Mouse (Mus musculus) hindbrain, postnatal 0 days (tissue): ENCODE data around the gene Slfn5. TPM values are rescaled to one million over a fixed set of nuclear protein-coding genes. Genes with fewer than 3 reads are reported as not detected.
A peak's percentile ranks its signal among the peaks of the same experiment; 100 is the strongest.
"Not testable (repeated sequence)": the region's sequence is repeated elsewhere in the genome, so short reads cannot be mapped to it uniquely, and the experiment has no call there.

Source experiments
- ATAC-seq: fragments of 200-750 bp; cut with Nextera tagmentation; 2 replicates; pipeline ENCODE4 v1.8.0; 2017; ENCODE audit warnings: mild to moderate bottlenecking, moderate TSS enrichment, moderate library complexity
- DNase-seq: peaks from one replicate; pipeline ENCODE4 v3.0.0-alpha.2; 2015; ENCODE audit warnings: low spot score
- H3K27ac ChIP-seq: fragments of 300-500 bp; sonication (generic); 2 replicates; pipeline ENCODE4 v1.5.1; 2014; ENCODE audit warnings: mild to moderate bottlenecking
- H3K27me3 ChIP-seq: fragments of 300-500 bp; sonication (generic); 2 replicates; pipeline ENCODE4 v1.6.1; 2014; ENCODE audit warnings: low read length, mixed read lengths; ENCODE audit not compliant: insufficient read depth
- H3K36me3 ChIP-seq: fragments of 300-500 bp; sonication (generic); 2 replicates; pipeline ENCODE4 v1.6.1; 2014; ENCODE audit warnings: low read length, mixed read lengths; ENCODE audit not compliant: insufficient read depth
- H3K4me1 ChIP-seq: fragments of 300-500 bp; sonication (generic); 2 replicates; pipeline ENCODE4 v1.6.1; 2014; ENCODE audit warnings: antibody characterized with exemption, low read length, mixed read lengths; ENCODE audit not compliant: insufficient read depth
- H3K4me2 ChIP-seq: fragments of 300-500 bp; sonication (generic); 2 replicates; pipeline ENCODE4 v1.6.1; 2014; ENCODE audit warnings: low read depth, mild to moderate bottlenecking, low read length, moderate library complexity, mixed read lengths
- H3K4me3 ChIP-seq: fragments of 300-500 bp; sonication (generic); 2 replicates; pipeline ENCODE4 v1.5.1; 2014; ENCODE audit warnings: low read length
- H3K9ac ChIP-seq: fragments of 300-500 bp; sonication (generic); replicated peaks from 2 replicates; pipeline ENCODE4 v1.6.1; 2014; ENCODE audit warnings: mild to moderate bottlenecking, low read length, moderate library complexity, mixed read lengths
- H3K9me3 ChIP-seq: fragments of 300-500 bp; sonication (generic); 2 replicates; pipeline ENCODE4 v1.6.1; 2016; ENCODE audit warnings: low read length, mixed read lengths
- CTCF ChIP-seq: IDR thresholded peaks from 2 replicates; pipeline ENCODE4 v1.5.1; 2016; ENCODE audit warnings: antibody characterized with exemption, control low read depth, low read depth
- WGBS: fragments of 180-500 bp; shearing (Covaris S2); extraction: QIAGEN DNeasy Blood & Tissue Kit; methylation state at CpG from one replicate; pipeline ENCODE4 v1.1.7; 2014; 5-methylcytosine and 5-hydroxymethylcytosine counted together
- polyA plus RNA-seq: library from polyadenylated mRNA; unstranded; fragments of >200 nt; fragmentation: Nextera tagmentation; extraction: Ambion mirVana; gene quantifications from 2 replicates; pipeline ENCODE4 v1.2.1, GENCODE M21; 2015
- total RNA-seq: library from RNA; depleted of rRNA; stranded (reverse); fragments of >200 nt; gene quantifications from 2 replicates; pipeline ENCODE4 v1.2.3, GENCODE M21; 2014

Gene Slfn5
- total and polyA plus RNA-seq, 2 experiments from 2014 or later, result 2.2 to 2.4 TPM

DNA sequence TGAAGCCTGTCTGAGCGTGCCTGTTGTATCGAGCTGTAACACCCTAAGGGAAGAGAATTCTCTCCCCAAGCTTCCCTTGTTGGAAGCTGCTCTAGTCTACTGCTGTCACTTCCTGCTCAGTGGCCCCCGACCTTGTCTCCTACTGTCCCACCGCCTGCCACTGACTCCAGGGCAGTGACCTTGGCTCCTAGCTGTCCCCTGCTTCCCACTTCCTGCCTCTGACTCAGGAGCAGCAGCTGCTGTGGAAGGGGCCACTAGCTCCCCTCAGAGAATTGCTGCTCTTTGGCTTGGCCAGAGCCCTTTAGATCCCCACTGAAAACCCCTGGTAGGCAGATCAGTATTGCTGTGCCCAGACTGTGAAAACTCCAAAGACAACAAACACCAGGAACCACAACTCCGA is 22.8 kb downstream of the Slfn5 start:
- TF ChIP-seq CTCF, result no peak
- Histone ChIP-seq H3K4me1 (no peaks in the 10 kb centered on the region), H3K36me3 (no peaks in the 10 kb centered on the region), H3K4me3 (no peak overlapping the region), H3K4me2 (no peak overlapping the region), H3K27me3 (no peaks in the 10 kb centered on the region), H3K9me3 (no peaks in the 10 kb centered on the region), H3K27ac (no peak overlapping the region), H3K9ac (no peak overlapping the region)
- ATAC-seq (no peak), DNase-seq (no peak)
- 59% methylated on average over 5 of the region's 5 CpGs for WGBS

- not testable (repeated sequence) for H3K36me3 ChIP-seq, DNase-seq, H3K9ac ChIP-seq, H3K4me1 ChIP-seq, ATAC-seq, H3K27ac ChIP-seq, H3K27me3 ChIP-seq, H3K4me3 ChIP-seq, H3K4me2 ChIP-seq, H3K9me3 ChIP-seq
- 85% methylated on average over 2 of the region's 2 CpGs for WGBS
Observed at GRCm38 (mm10) chr11:82982409-82982808, 31.3 kb downstream of the Slfn5 start.

- H3K9ac ChIP-seq, result no peak overlapping the region
- no peak overlapping the region for H3K27ac ChIP-seq
- no peaks in the 10 kb centered on the region for H3K36me3 ChIP-seq
- no peak for DNase-seq
- H3K4me1 ChIP-seq, result no peaks in the 10 kb centered on the region
- 82% methylated on average over 17 of the region's 17 CpGs for WGBS
- no peak overlapping the region for H3K4me3 ChIP-seq
- H3K27me3 ChIP-seq, result no peaks in the 10 kb centered on the region
- no peak overlapping the region for H3K4me2 ChIP-seq
- H3K9me3 ChIP-seq, result no peaks in the 10 kb centered on the region
- no peak for TF ChIP-seq CTCF
- ATAC-seq, result no peak
Observed at GRCm38 (mm10) chr11:82983193-82983592, 32.0 kb downstream of the Slfn5 start.

DNA sequence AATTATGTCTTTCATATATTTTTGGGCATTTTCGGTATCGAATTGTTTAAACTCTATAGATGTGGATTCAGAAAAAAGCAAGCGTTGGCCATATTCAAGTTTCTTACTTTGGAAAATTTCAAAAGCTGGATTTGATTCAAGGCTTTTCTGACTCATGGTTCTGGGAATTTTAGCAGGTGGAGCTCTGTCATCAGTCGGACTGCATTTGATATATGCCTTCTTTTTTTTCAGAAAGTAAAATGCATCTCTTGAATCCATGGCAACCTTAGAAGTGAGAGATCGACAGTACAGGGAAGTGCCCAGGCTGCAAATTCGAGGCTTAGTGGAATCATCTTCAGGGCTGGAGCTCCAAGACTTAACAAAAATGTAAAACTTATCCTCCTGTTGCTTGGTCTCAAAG is 36.5 kb downstream of the Slfn5 start:
- TF ChIP-seq CTCF, result no peak
- H3K27me3 ChIP-seq, result no peaks in the 10 kb centered on the region
- H3K27ac ChIP-seq, result no peak overlapping the region
- H3K4me3 ChIP-seq, result no peak overlapping the region
- no peaks in the 10 kb centered on the region for H3K4me1 ChIP-seq
- H3K4me2 ChIP-seq, result no peak overlapping the region
- H3K9me3 ChIP-seq, result no peaks in the 10 kb centered on the region
- no peaks in the 10 kb centered on the region for H3K36me3 ChIP-seq
- ATAC-seq (no peak), DNase-seq (no peak)
- 89% methylated on average over 6 of the region's 6 CpGs for WGBS
- no peak overlapping the region for H3K9ac ChIP-seq

DNA sequence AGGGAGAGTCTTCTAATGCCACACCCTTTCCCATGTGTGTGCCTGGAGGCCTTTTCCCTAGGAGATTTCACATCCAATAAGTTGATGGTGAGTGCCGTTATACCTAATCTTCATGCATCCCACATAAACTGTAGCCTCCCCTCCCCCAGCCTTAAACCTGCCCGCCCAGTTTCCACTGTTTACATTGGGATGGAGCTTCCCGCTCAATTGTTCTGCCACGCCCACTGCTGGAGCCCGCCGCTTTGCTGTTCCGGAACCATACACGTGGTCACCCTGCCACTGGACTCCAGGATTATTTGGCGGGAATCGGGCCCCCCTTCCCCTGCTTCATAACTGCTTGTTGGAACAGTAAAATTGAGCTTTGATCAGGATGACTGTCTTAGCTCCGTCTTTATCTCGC is 38.2 kb downstream of the Slfn5 start:
- ATAC-seq (no peak), DNase-seq (no peak)
- Histone ChIP-seq H3K36me3 (no peaks in the 10 kb centered on the region), H3K27me3 (no peaks in the 10 kb centered on the region), H3K4me1 (no peaks in the 10 kb centered on the region), H3K9ac (no peak overlapping the region), H3K4me3 (no peak overlapping the region), H3K9me3 (no peaks in the 10 kb centered on the region), H3K4me2 (no peak overlapping the region), H3K27ac (no peak overlapping the region)
- TF ChIP-seq CTCF, result no peak
- WGBS, result 47% methylated on average over 12 of the region's 12 CpGs

GRCm38 (mm10) chr11:82990612-82991385 is 39.6 kb downstream of the Slfn5 start:
- not testable (repeated sequence) for H3K27me3 ChIP-seq, H3K36me3 ChIP-seq, H3K27ac ChIP-seq, H3K4me1 ChIP-seq, H3K9me3 ChIP-seq
- H3K4me3 ChIP-seq, result peak overlapping the region; percentile 36
- peak overlapping the region; percentile 61 for H3K4me2 ChIP-seq
- H3K9ac ChIP-seq, result peak overlapping the region; percentile 35; the same call in 1 of the 2 replicates
- DNase-seq (peak; percentile 51), ATAC-seq (peak; percentile 68; the same call in 1 of the 2 replicates)
- 16% methylated on average over 19 of the region's 19 CpGs for WGBS

GRCm38 (mm10) chr11:82991469-82992166 is 40.5 kb downstream of the Slfn5 start, which contains the start of gene Slfn9:
TSS of gene Slfn9 (minus strand) at chr11:82991830.
- peak; percentile 57 for DNase-seq
- 6% methylated on average over 14 of the region's 14 CpGs for WGBS
- Histone ChIP-seq H3K9ac (peak within 1 kb of the TSS; percentile 35), H3K27ac (no peak within 1 kb of the TSS), H3K4me2 (peak within 1 kb of the TSS; percentile 61), H3K4me1 (no peaks in the 10 kb centered on the region), H3K9me3 (no peaks in the 10 kb centered on the region), H3K27me3 (no peaks in the 10 kb centered on the region), H3K4me3 (peak within 1 kb of the TSS; percentile 36), H3K36me3 (no peaks in the 10 kb centered on the region)
- TF ChIP-seq CTCF, result no peak
- no peak for ATAC-seq
